Mouse (Mus musculus) mouse trophoblast stem cell (cell line): ENCODE data around the gene Mbnl2.

ENCODE experiments used
- in situ Hi-C, 2 experiments: fragments of 300-500 bp; cut with MseI, MboI; formaldehyde crosslinking; loops; 2 replicates in 1 of 2; 3 replicates in 1 of 2; pipeline ENCODE4 v1.15.1; 2025

Gene Mbnl2

GRCm38 (mm10) chr14:120406820-120407219, 131.4 kb downstream of the Mbnl2 start:
- in situ Hi-C loops = no loop called here

- in situ Hi-C loops = no loop called here
Measured at GRCm38 (mm10) chr14:120409854-120410253, 134.4 kb downstream of the Mbnl2 start.

GRCm38 (mm10) chr14:120416886-120417285, 141.4 kb downstream of the Mbnl2 start:
- in situ Hi-C loops = no loop called here

- in situ Hi-C loops = no loop called here
Measured at GRCm38 (mm10) chr14:120418964-120419363, 143.5 kb downstream of the Mbnl2 start.

- in situ Hi-C loops = no loop called here
Measured at GRCm38 (mm10) chr14:120428497-120428896, 153.0 kb downstream of the Mbnl2 start.

- in situ Hi-C loops = no loop called here
Measured at GRCm38 (mm10) chr14:120432773-120433172, 157.3 kb downstream of the Mbnl2 start.

GRCm38 (mm10) chr14:120433931-120434398, 158.5 kb downstream of the Mbnl2 start:
- in situ Hi-C loops = no loop called here

- in situ Hi-C loops = no loop called here
Measured at GRCm38 (mm10) chr14:120434831-120435230, 159.4 kb downstream of the Mbnl2 start.

GRCm38 (mm10) chr14:120440716-120441115, 165.2 kb downstream of the Mbnl2 start:
- in situ Hi-C loops = no loop called here

- in situ Hi-C loops = no loop called here
Measured at GRCm38 (mm10) chr14:120441256-120441655, 165.8 kb downstream of the Mbnl2 start.

GRCm38 (mm10) chr14:120441836-120442235, 166.4 kb downstream of the Mbnl2 start:
- in situ Hi-C loops = no loop called here

- in situ Hi-C loops = no loop called here
Measured at GRCm38 (mm10) chr14:120454221-120454620, 178.8 kb downstream of the Mbnl2 start.

GRCm38 (mm10) chr14:120463938-120464727, 188.7 kb downstream of the Mbnl2 start:
- in situ Hi-C loops = no loop called here

- in situ Hi-C loops = no loop called here
Measured at GRCm38 (mm10) chr14:120466816-120467215, 191.3 kb downstream of the Mbnl2 start.

- in situ Hi-C loops = no loop called here
Measured at GRCm38 (mm10) chr14:120469126-120469790, 193.8 kb downstream of the Mbnl2 start.

GRCm38 (mm10) chr14:120476186-120476697, 200.8 kb downstream of the Mbnl2 start:
- in situ Hi-C loops = no loop called here

- in situ Hi-C loops = no loop called here
Measured at GRCm38 (mm10) chr14:120477288-120477981, 202.0 kb downstream of the Mbnl2 start.

GRCm38 (mm10) chr14:120477982-120478568, 202.6 kb downstream of the Mbnl2 start, which contains the start of gene Rap2a:
TSS of gene Rap2a (plus strand) at chr14:120478444.
- in situ Hi-C loops = no loop called here

- in situ Hi-C loops = no loop called here
Measured at GRCm38 (mm10) chr14:120478641-120479341, 203.3 kb downstream of the Mbnl2 start.

- in situ Hi-C loops = no loop called here
Measured at GRCm38 (mm10) chr14:120480341-120480900, 205.0 kb downstream of the Mbnl2 start.

- in situ Hi-C loops = no loop called here
Measured at GRCm38 (mm10) chr14:120480927-120481326, 205.5 kb downstream of the Mbnl2 start.
